Mouse (Mus musculus) heart, postnatal 10 days (tissue): ENCODE measurements around the gene Ube2u. TPM values are rescaled to one million over a fixed set of nuclear protein-coding genes. Genes with fewer than 3 reads are reported as not detected.

ENCODE experiments used
- DNase-seq, 2 experiments: peaks; one replicate each; pipeline ENCODE4 v3.0.0; 2021
- intact Hi-C: fragments of 180-260 bp; cut with DNase I; formaldehyde crosslinking; loops from one replicate; pipeline ENCODE4 v1.15.1; 2025
- total RNA-seq, 2 experiments: library from RNA; stranded (reverse); gene quantifications; 2 replicates each; pipeline ENCODE4 v1.2.3; 2021

Ube2u gene
- total RNA-seq, 2 experiments from 2014 or later: not detected

DNA sequence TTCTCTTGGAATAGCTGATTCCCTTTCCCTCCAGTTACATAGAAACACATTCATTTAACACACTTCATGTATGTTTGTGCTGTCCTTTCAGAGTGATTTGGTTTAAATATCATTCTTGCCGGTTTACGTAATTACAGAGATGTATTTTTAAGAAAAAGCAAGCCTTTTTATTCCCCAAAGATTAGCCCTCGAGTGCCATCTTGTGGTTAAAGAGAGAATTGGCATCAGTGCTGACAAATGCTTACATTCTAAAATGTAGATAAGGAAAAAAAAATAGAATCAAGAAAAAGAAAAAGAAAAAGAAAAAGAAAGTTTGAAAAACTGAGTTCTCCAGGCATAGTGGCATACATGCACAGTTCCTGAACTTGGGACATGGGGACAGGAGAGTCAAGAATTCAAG lies 59.2 kb downstream of the Ube2u start:
- peak; percentile 57 to 72 for DNase-seq
- intact Hi-C loops: loop anchor here (1.0 to 2.0 kb wide), 3 partner anchors 509 to 591 kb away; no protein-coding TSS in a partner anchor

DNA sequence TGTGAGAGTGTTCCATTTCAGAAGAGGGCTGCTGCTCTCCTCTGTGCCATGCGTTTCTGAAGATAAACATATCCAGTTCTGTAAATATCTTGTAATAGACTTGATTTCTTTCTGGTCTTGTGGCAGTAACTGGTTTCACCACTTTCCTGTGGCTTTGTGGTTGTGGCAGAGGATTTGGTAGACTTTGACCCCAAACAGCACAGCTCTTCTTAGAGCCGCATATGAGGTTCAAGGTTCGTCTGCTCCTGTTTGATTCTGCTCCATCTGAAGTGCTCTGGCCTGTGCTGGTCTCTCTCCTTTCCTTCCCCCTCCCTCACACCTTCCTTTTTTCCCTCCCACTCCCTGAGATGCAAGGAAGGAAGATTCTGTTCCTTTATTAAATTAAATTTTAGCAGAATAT lies 60.8 kb downstream of the Ube2u start:
- intact Hi-C loops: loop anchor here (2.0 kb wide), 1 partner anchor 593 kb away; no protein-coding TSS in a partner anchor
- no peak for DNase-seq

DNA sequence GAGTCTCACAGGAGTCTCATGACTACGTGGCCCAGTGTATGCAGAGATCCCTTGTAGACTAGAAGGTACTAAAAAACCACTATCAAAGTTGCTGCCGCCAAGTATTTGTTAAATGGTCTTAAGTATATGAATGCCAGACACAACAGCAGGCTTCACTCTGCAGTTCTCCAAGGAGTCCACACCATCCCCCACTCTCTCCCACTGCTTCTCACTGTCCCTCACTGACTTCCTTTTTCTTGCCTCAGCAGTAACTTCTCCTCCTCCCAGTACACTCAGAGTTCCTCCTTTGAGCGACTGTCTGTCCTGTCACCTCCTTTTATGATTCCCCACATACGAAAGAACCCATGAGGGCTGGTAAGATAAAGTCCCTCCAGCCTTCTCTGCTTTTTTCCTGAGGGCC lies 69.3 kb downstream of the Ube2u start:
- intact Hi-C loops: no loop called here

GRCm38 (mm10) chr4:100553296-100553695 lies 74.6 kb downstream of the Ube2u start:
- intact Hi-C loops: no loop called here

More for the DNA sequence above, 69.3 kb downstream of the Ube2u start:
- peak; percentile 49 to 52 for DNase-seq

GRCm38 (mm10) chr4:100588236-100589206 lies 109.9 kb downstream of the Ube2u start:
- intact Hi-C loops: loop anchor here (1.0 to 5.0 kb wide), 4 partner anchors 134 to 558 kb away; partner anchors contain the start of gene Cachd1
- DNase-seq: peak; percentile 82 to 87

More at GRCm38 (mm10) chr4:100553296-100553695, 74.6 kb downstream of the Ube2u start:
- no peak for DNase-seq

DNA sequence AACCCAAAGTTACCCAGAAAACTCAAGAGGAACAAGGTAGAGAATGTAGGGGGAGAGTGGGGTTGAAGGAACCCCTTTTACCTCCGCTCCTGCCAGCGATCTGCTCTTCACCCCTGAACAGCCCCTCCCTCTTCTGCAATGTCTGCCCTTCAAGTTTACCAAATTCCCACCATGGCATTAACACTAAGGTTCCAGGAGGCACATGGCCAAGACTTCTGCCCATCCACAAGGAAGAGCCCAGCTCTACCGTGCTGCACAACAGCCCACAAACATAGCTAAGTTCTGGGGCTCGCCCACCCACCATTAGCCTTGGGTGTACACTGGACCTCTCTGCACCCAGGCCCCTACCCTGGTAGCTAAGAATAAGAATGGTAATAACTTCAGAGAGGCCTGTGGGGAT lies 117.1 kb downstream of the Ube2u start:
- intact Hi-C loops: no loop called here
- DNase-seq: no peak

DNA sequence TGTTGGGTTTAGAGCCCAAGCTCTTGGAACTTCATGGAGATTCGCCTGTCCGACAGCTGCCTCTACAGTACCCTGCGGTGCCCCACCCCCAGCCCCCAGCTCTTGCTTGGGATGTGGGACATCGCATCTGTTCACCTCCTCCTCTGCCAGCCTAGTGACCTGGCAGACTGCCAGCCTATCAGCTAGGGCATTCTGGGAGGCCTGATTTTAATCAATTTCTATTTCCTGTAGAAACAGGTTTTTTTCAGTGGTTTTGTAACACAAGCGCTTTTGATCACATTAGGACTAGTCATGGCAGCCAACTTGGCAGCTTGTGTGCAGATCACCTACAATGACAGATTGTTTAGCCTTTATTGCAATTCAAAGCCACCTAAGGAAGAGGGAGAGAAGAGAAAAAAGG lies 118.0 kb downstream of the Ube2u start:
- no peak for DNase-seq
- intact Hi-C loops: no loop called here

GRCm38 (mm10) chr4:100597049-100597448 lies 118.4 kb downstream of the Ube2u start:
- intact Hi-C loops: no loop called here
- no peak for DNase-seq
